Mouse (Mus musculus): ENCODE measurements around the gene Cep89. TPM values are rescaled to one million over a fixed set of nuclear protein-coding genes. Genes with fewer than 3 reads are reported as not detected.

Gene Cep89
- polyA plus RNA-seq (2016; fragmentation: Nextera tagmentation; extraction: Ambion mirVana): 58.9 and 59.8 TPM in 2 replicates

GRCm38 (mm10) chr7:35396542-35397168 lies at the start of gene Cep89, which contains the start of gene Faap24:
Gene Cep89 (plus strand): TSS chr7:35397035.
Gene Faap24 (minus strand): TSS chr7:35396836.
- Histone ChIP-seq H3K27me3 (no peaks in the 10 kb centered on the region), H3K27ac (no peak within 1 kb of the TSS), H3K4me1 (peaks cover 23% of the 10 kb centered on the region), H3K4me3 (replicated peaks) (peak within 1 kb of the TSS; percentile 71), H3K9ac (peak within 1 kb of the TSS; percentile 60), H3K4me2 (peak within 1 kb of the TSS; percentile 81), H3K36me3 (replicated peaks) (peaks cover 48% of the 10 kb centered on the region), H3K9me3 (no peaks in the 10 kb centered on the region)
- peak; percentile 99 for ATAC-seq (ENCODE audit: low FRiP score)
- under 1% methylated on average over 28 of the region's 28 CpGs for WGBS

- Histone ChIP-seq H3K9ac (no peak overlapping the region), H3K9me3 (no peaks in the 10 kb centered on the region), H3K36me3 (replicated peaks) (no peaks in the 10 kb centered on the region), H3K4me1 (no peaks in the 10 kb centered on the region), H3K4me3 (replicated peaks) (no peak overlapping the region), H3K4me2 (no peak overlapping the region), H3K27ac (no peak overlapping the region), H3K27me3 (no peaks in the 10 kb centered on the region)
- WGBS: 83% methylated on average over 17 of the region's 18 CpGs
- ATAC-seq (ENCODE audit: low FRiP score): no peak
Observed at GRCm38 (mm10) chr7:35347918-35348700, 48.7 kb upstream of the Cep89 start.

- Histone ChIP-seq H3K27me3 (no peaks in the 10 kb centered on the region), H3K4me2 (no peak overlapping the region), H3K36me3 (replicated peaks) (no peaks in the 10 kb centered on the region), H3K4me1 (no peaks in the 10 kb centered on the region), H3K4me3 (replicated peaks) (no peak overlapping the region), H3K9me3 (no peaks in the 10 kb centered on the region), H3K9ac (no peak overlapping the region), H3K27ac (no peak overlapping the region)
- ATAC-seq (ENCODE audit: low FRiP score): no peak
- 91% methylated on average over 4 of the region's 4 CpGs for WGBS
Observed at GRCm38 (mm10) chr7:35349022-35349421, 47.8 kb upstream of the Cep89 start.

- Histone ChIP-seq H3K27me3 (no peaks in the 10 kb centered on the region), H3K36me3 (replicated peaks) (no peaks in the 10 kb centered on the region), H3K4me3 (replicated peaks) (no peak overlapping the region), H3K9me3 (no peaks in the 10 kb centered on the region), H3K27ac (no peak overlapping the region), H3K9ac (no peak overlapping the region), H3K4me1 (no peaks in the 10 kb centered on the region), H3K4me2 (no peak overlapping the region)
- WGBS: 88% methylated on average over 8 of the region's 8 CpGs
- ATAC-seq (ENCODE audit: low FRiP score): no peak
Observed at GRCm38 (mm10) chr7:35349886-35350684, 46.8 kb upstream of the Cep89 start.

- no peak for ATAC-seq (ENCODE audit: low FRiP score)
- Histone ChIP-seq H3K27ac (no peak overlapping the region), H3K27me3 (no peaks in the 10 kb centered on the region), H3K36me3 (replicated peaks) (no peaks in the 10 kb centered on the region), H3K4me3 (replicated peaks) (no peak overlapping the region), H3K4me2 (no peak overlapping the region), H3K9ac (no peak overlapping the region), H3K4me1 (no peaks in the 10 kb centered on the region), H3K9me3 (no peaks in the 10 kb centered on the region)
- 90% methylated on average over 3 of the region's 3 CpGs for WGBS
Observed at GRCm38 (mm10) chr7:35351155-35351554, 45.7 kb upstream of the Cep89 start.

GRCm38 (mm10) chr7:35353306-35353705 lies 43.5 kb upstream of the Cep89 start:
- no peak overlapping the region for H3K9ac ChIP-seq
- H3K27me3 ChIP-seq: no peaks in the 10 kb centered on the region
- H3K9me3 ChIP-seq: no peaks in the 10 kb centered on the region
- H3K4me3 ChIP-seq (replicated peaks): no peak overlapping the region
- 96% methylated on average over 15 of the region's 15 CpGs for WGBS
- no peaks in the 10 kb centered on the region for H3K4me1 ChIP-seq
- H3K4me2 ChIP-seq: no peak overlapping the region
- no peak for ATAC-seq (ENCODE audit: low FRiP score)
- no peaks in the 10 kb centered on the region for H3K36me3 ChIP-seq (replicated peaks)
- no peak overlapping the region for H3K27ac ChIP-seq

- ATAC-seq (ENCODE audit: low FRiP score): no peak
- Histone ChIP-seq H3K4me1 (no peaks in the 10 kb centered on the region), H3K9ac (no peak overlapping the region), H3K27me3 (no peaks in the 10 kb centered on the region), H3K27ac (no peak overlapping the region), H3K4me3 (replicated peaks) (no peak overlapping the region), H3K4me2 (no peak overlapping the region), H3K9me3 (no peaks in the 10 kb centered on the region), H3K36me3 (replicated peaks) (no peaks in the 10 kb centered on the region)
- WGBS: 91% methylated on average over 5 of the region's 5 CpGs
Observed at GRCm38 (mm10) chr7:35355303-35355872, 41.4 kb upstream of the Cep89 start.

GRCm38 (mm10) chr7:35357621-35358020 lies 39.2 kb upstream of the Cep89 start:
- Histone ChIP-seq H3K9me3 (no peaks in the 10 kb centered on the region), H3K9ac (no peak overlapping the region), H3K4me3 (replicated peaks) (no peak overlapping the region), H3K36me3 (replicated peaks) (no peaks in the 10 kb centered on the region), H3K4me2 (no peak overlapping the region), H3K27me3 (no peaks in the 10 kb centered on the region), H3K4me1 (no peaks in the 10 kb centered on the region), H3K27ac (no peak overlapping the region)
- ATAC-seq (ENCODE audit: low FRiP score): no peak
- 88% methylated on average over 12 of the region's 12 CpGs for WGBS

- no peaks in the 10 kb centered on the region for H3K36me3 ChIP-seq (replicated peaks)
- no peak overlapping the region for H3K27ac ChIP-seq
- no peak for ATAC-seq (ENCODE audit: low FRiP score)
- no peak overlapping the region for H3K4me2 ChIP-seq
- 74% methylated on average over 5 of the region's 5 CpGs for WGBS
- no peak overlapping the region for H3K4me3 ChIP-seq (replicated peaks)
- no peak overlapping the region for H3K9ac ChIP-seq
- H3K4me1 ChIP-seq: no peaks in the 10 kb centered on the region
- no peaks in the 10 kb centered on the region for H3K27me3 ChIP-seq
- H3K9me3 ChIP-seq: no peaks in the 10 kb centered on the region
Observed at GRCm38 (mm10) chr7:35362253-35362652, 34.6 kb upstream of the Cep89 start.

GRCm38 (mm10) chr7:35362868-35363267 lies 34.0 kb upstream of the Cep89 start:
- Histone ChIP-seq H3K4me2 (no peak overlapping the region), H3K27me3 (no peaks in the 10 kb centered on the region), H3K9me3 (no peaks in the 10 kb centered on the region), H3K36me3 (replicated peaks) (no peaks in the 10 kb centered on the region), H3K27ac (no peak overlapping the region), H3K9ac (no peak overlapping the region), H3K4me3 (replicated peaks) (no peak overlapping the region), H3K4me1 (no peaks in the 10 kb centered on the region)
- WGBS: 81% methylated on average over 5 of the region's 5 CpGs
- ATAC-seq (ENCODE audit: low FRiP score): no peak

- H3K9me3 ChIP-seq: 0 out of 2 replicates have a peak, but pooled peaks cover 3% of the 10 kb centered on the region
Observed at GRCm38 (mm10) chr7:35365161-35365910, 31.5 kb upstream of the Cep89 start.

More at GRCm38 (mm10) chr7:35365161-35365910, 31.5 kb upstream of the Cep89 start:
- no peak overlapping the region for H3K4me3 ChIP-seq (replicated peaks)
- H3K4me1 ChIP-seq: no peaks in the 10 kb centered on the region
- H3K36me3 ChIP-seq (replicated peaks): no peaks in the 10 kb centered on the region
- ATAC-seq (ENCODE audit: low FRiP score): no peak
- no peaks in the 10 kb centered on the region for H3K27me3 ChIP-seq
- no peak overlapping the region for H3K27ac ChIP-seq
- H3K9ac ChIP-seq: no peak overlapping the region
- WGBS: 79% methylated on average over 12 of the region's 12 CpGs
- no peak overlapping the region for H3K4me2 ChIP-seq
